Mouse (Mus musculus): Measurements from ENCODE around the gene Prkar2b. TPM values are rescaled to one million over a fixed set of nuclear protein-coding genes. Genes with fewer than 3 reads are reported as not detected.

The Prkar2b gene
- polyA plus RNA-seq, 1 experiment, result 16.2 TPM

GRCm38 (mm10) chr12:32018376-32018750, 42.7 kb downstream of the Prkar2b start:
- TF ChIP-seq REST (IDR thresholded peaks at IDR 0.05; ENCODE audit: insufficient read depth, insufficient read length) (no peak), TCF12 (IDR thresholded peaks at IDR 0.05; ENCODE audit: insufficient read depth, poor library complexity, severe bottlenecking) (no peak), POLR2AphosphoS2 (IDR thresholded peaks at IDR 0.05; ENCODE audit: insufficient read length, low read depth) (no peak), MYOD1 (IDR thresholded peaks at IDR 0.05; ENCODE audit: control insufficient read depth in 1 of 3, insufficient read length in 2 of 3, low read depth in 2 of 3) (no peak), SRF (IDR thresholded peaks at IDR 0.05; ENCODE audit: control insufficient read depth, insufficient read length, low read depth) (no peak), CEBPB (IDR thresholded peaks at IDR 0.05; ENCODE audit: insufficient read depth, poor library complexity, severe bottlenecking) (no peak), E2F4 (IDR thresholded peaks at IDR 0.05; ENCODE audit: insufficient read depth) (no peak), POLR2A (IDR thresholded peaks at IDR 0.05; ENCODE audit: insufficient read length, low read depth) (no peak)

GRCm38 (mm10) chr12:32017636-32018375, 43.3 kb downstream of the Prkar2b start:
- H3K36me3 ChIP-seq (ENCODE audit: control insufficient read depth, insufficient read depth), result no peaks in the 10 kb centered on the region
- H3K27me3 ChIP-seq (ENCODE audit: control insufficient read depth, insufficient read depth, insufficient read length), result no peaks in the 10 kb centered on the region
- TF ChIP-seq REST (IDR thresholded peaks at IDR 0.05; ENCODE audit: insufficient read depth, insufficient read length) (no peak), MAX (IDR thresholded peaks at IDR 0.05; ENCODE audit: low read depth) (no peak), USF1 (IDR thresholded peaks at IDR 0.05; ENCODE audit: low read depth) (no peak), TCF3 (IDR thresholded peaks at IDR 0.05; ENCODE audit: insufficient read length, low read depth) (no peak), MYOD1 (IDR thresholded peaks at IDR 0.05; ENCODE audit: control insufficient read depth in 1 of 3, insufficient read length in 2 of 3, low read depth in 2 of 3) (no peak), TCF12 (IDR thresholded peaks at IDR 0.05; ENCODE audit: insufficient read depth, poor library complexity, severe bottlenecking) (no peak), E2F4 (IDR thresholded peaks at IDR 0.05; ENCODE audit: insufficient read depth) (no peak), POLR2AphosphoS2 (IDR thresholded peaks at IDR 0.05; ENCODE audit: insufficient read length, low read depth) (no peak), CEBPB (IDR thresholded peaks at IDR 0.05; ENCODE audit: insufficient read depth, poor library complexity, severe bottlenecking) (no peak), MYOG (IDR thresholded peaks at IDR 0.05; ENCODE audit: control insufficient read depth in 1 of 3, insufficient read depth in 1 of 3, insufficient read length in 2 of 3, low read depth in 2 of 3) (no peak), SRF (IDR thresholded peaks at IDR 0.05; ENCODE audit: control insufficient read depth, insufficient read length, low read depth) (no peak), POLR2A (IDR thresholded peaks at IDR 0.05; ENCODE audit: insufficient read length, low read depth) (no peak)
- H3K4me2 ChIP-seq (ENCODE audit: low read depth), result peak overlapping the region; percentile 14
- H3ac ChIP-seq (ENCODE audit: control insufficient read depth, insufficient read length), result no peak overlapping the region
- H3K79me2 ChIP-seq (ENCODE audit: control insufficient read depth, insufficient read depth), result peaks cover 13% of the 10 kb centered on the region
- H3K4me3 ChIP-seq, result no peak overlapping the region

More at GRCm38 (mm10) chr12:32018376-32018750, 42.7 kb downstream of the Prkar2b start:
- Histone ChIP-seq H3K4me2 (ENCODE audit: low read depth) (peak overlapping the region; percentile 5), H3K36me3 (ENCODE audit: control insufficient read depth, insufficient read depth) (no peaks in the 10 kb centered on the region), H3K4me3 (no peak overlapping the region), H3K79me2 (ENCODE audit: control insufficient read depth, insufficient read depth) (peaks cover 12% of the 10 kb centered on the region), H3ac (ENCODE audit: control insufficient read depth, insufficient read length) (no peak overlapping the region), H3K27me3 (ENCODE audit: control insufficient read depth, insufficient read depth, insufficient read length) (no peaks in the 10 kb centered on the region)

GRCm38 (mm10) chr12:32016472-32016871, 44.6 kb downstream of the Prkar2b start:
- TF ChIP-seq TCF3 (IDR thresholded peaks at IDR 0.05; ENCODE audit: insufficient read length, low read depth), result peak; percentile 50
- no peak for TF ChIP-seq USF1 (IDR thresholded peaks at IDR 0.05; ENCODE audit: low read depth)
- no peak for TF ChIP-seq POLR2AphosphoS2 (IDR thresholded peaks at IDR 0.05; ENCODE audit: insufficient read length, low read depth)
- TF ChIP-seq MYOG (IDR thresholded peaks at IDR 0.05; ENCODE audit: control insufficient read depth in 1 of 3, insufficient read depth in 1 of 3, insufficient read length in 2 of 3, low read depth in 2 of 3), result peak in 1 of 3 experiments; percentile 74
- no peak for TF ChIP-seq POLR2A (IDR thresholded peaks at IDR 0.05; ENCODE audit: insufficient read length, low read depth)
- peak; percentile 74 for TF ChIP-seq TCF12 (IDR thresholded peaks at IDR 0.05; ENCODE audit: insufficient read depth, poor library complexity, severe bottlenecking)
- TF ChIP-seq SRF (IDR thresholded peaks at IDR 0.05; ENCODE audit: control insufficient read depth, insufficient read length, low read depth), result no peak
- no peak for TF ChIP-seq CEBPB (IDR thresholded peaks at IDR 0.05; ENCODE audit: insufficient read depth, poor library complexity, severe bottlenecking)
- peak in 2 of 3 experiments; percentile 69 to 74 for TF ChIP-seq MYOD1 (IDR thresholded peaks at IDR 0.05; ENCODE audit: control insufficient read depth in 1 of 3, insufficient read length in 2 of 3, low read depth in 2 of 3)
- TF ChIP-seq MAX (IDR thresholded peaks at IDR 0.05; ENCODE audit: low read depth), result no peak
- no peak for TF ChIP-seq REST (IDR thresholded peaks at IDR 0.05; ENCODE audit: insufficient read depth, insufficient read length)
- TF ChIP-seq E2F4 (IDR thresholded peaks at IDR 0.05; ENCODE audit: insufficient read depth), result no peak
- no peak overlapping the region for H3K4me2 ChIP-seq (ENCODE audit: low read depth)
- H3K4me3 ChIP-seq, result no peak overlapping the region
- no peaks in the 10 kb centered on the region for H3K36me3 ChIP-seq (ENCODE audit: control insufficient read depth, insufficient read depth)
- H3K79me2 ChIP-seq (ENCODE audit: control insufficient read depth, insufficient read depth), result peaks cover 10% of the 10 kb centered on the region
- no peaks in the 10 kb centered on the region for H3K27me3 ChIP-seq (ENCODE audit: control insufficient read depth, insufficient read depth, insufficient read length)
- no peak overlapping the region for H3ac ChIP-seq (ENCODE audit: control insufficient read depth, insufficient read length)

DNA sequence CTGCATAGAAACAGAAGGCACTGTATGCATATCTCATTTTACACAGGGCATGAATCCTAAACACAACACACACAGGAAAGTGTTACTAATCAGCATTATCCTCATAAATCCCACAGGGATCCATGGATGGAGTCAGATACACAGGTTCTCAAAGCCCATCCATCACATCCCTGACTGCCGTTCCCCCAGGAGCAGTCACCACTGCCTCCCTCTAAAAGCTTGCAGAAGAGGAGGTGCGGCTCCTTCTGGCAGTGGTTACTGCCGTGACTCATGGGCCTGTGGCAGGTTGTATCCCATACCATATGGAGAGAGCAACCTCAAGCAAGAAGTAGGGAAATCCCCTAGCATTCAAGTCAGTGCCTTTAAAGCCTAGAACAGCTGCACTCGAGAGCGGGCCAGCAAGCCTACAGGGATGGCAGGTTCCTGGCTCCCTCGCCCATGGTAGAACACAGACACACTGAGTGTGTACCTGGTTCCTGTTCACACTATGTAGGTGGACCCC, 45.8 kb downstream of the Prkar2b start:
- no peaks in the 10 kb centered on the region for H3K27me3 ChIP-seq (ENCODE audit: control insufficient read depth, insufficient read depth, insufficient read length)
- H3ac ChIP-seq (ENCODE audit: control insufficient read depth, insufficient read length), result no peak overlapping the region
- H3K79me2 ChIP-seq (ENCODE audit: control insufficient read depth, insufficient read depth), result peaks cover 10% of the 10 kb centered on the region
- H3K36me3 ChIP-seq (ENCODE audit: control insufficient read depth, insufficient read depth), result no peaks in the 10 kb centered on the region
- no peak overlapping the region for H3K4me3 ChIP-seq
- TF ChIP-seq CEBPB (IDR thresholded peaks at IDR 0.05; ENCODE audit: insufficient read depth, poor library complexity, severe bottlenecking) (0 out of 2 replicates have a peak, but pooled peaks have one; percentile 34), SRF (IDR thresholded peaks at IDR 0.05; ENCODE audit: control insufficient read depth, insufficient read length, low read depth) (no peak), POLR2A (IDR thresholded peaks at IDR 0.05; ENCODE audit: insufficient read length, low read depth) (no peak), TCF12 (IDR thresholded peaks at IDR 0.05; ENCODE audit: insufficient read depth, poor library complexity, severe bottlenecking) (peak; percentile 11), MYOG (IDR thresholded peaks at IDR 0.05; ENCODE audit: control insufficient read depth in 1 of 3, insufficient read depth in 1 of 3, insufficient read length in 2 of 3, low read depth in 2 of 3) (peak in 2 of 3 experiments; percentile 85 to 93), MYOD1 (IDR thresholded peaks at IDR 0.05; ENCODE audit: control insufficient read depth in 1 of 3, insufficient read length in 2 of 3, low read depth in 2 of 3) (peak; percentile 71 to 96 (median 92)), REST (IDR thresholded peaks at IDR 0.05; ENCODE audit: insufficient read depth, insufficient read length) (no peak)
- peak overlapping the region; percentile 64 for H3K4me2 ChIP-seq (ENCODE audit: low read depth)
